Mouse (Mus musculus): Measurements from ENCODE around the gene Ambra1. TPM values are rescaled to one million over a fixed set of nuclear protein-coding genes. Genes with fewer than 3 reads are reported as not detected.
A peak's percentile ranks its signal among the peaks of the same experiment; 100 is the strongest.

Gene Ambra1
- polyA plus RNA-seq, 1 experiment from 2014 or later, result 18.1 TPM

GRCm38 (mm10) chr2:91958049-91958448 lies 228.1 kb downstream of the Ambra1 start:
- H3K27me3 ChIP-seq (ENCODE audit: control insufficient read depth, insufficient read depth, low read length), result no peaks in the 10 kb centered on the region
- H3K9ac ChIP-seq (replicated peaks; ENCODE audit: low read depth, low read length), result no peak overlapping the region
- H3K4me3 ChIP-seq (ENCODE audit: low read depth, low read length), result no peak overlapping the region
- ATAC-seq (ENCODE audit: insufficient number of reproducible peaks, insufficient read depth, low FRiP score, low read depth), result no peak
- H3K27ac ChIP-seq (ENCODE audit: low read length), result no peak overlapping the region
- 79% methylated on average over 8 of the region's 8 CpGs for WGBS
- no peaks in the 10 kb centered on the region for H3K9me3 ChIP-seq (ENCODE audit: control insufficient read depth, low read depth, low read length)
- H3K4me2 ChIP-seq (replicated peaks; ENCODE audit: low read depth, low read length), result no peak overlapping the region
- no peaks in the 10 kb centered on the region for H3K36me3 ChIP-seq (ENCODE audit: control insufficient read depth, insufficient read depth, low read length)
- H3K4me1 ChIP-seq (ENCODE audit: control insufficient read depth, insufficient read depth, low read length), result peaks cover 58% of the 10 kb centered on the region

GRCm38 (mm10) chr2:91958701-91959457 lies 228.9 kb downstream of the Ambra1 start:
- ATAC-seq (ENCODE audit: insufficient number of reproducible peaks, insufficient read depth, low FRiP score, low read depth), result no peak
- no peak overlapping the region for H3K9ac ChIP-seq (replicated peaks; ENCODE audit: low read depth, low read length)
- H3K4me1 ChIP-seq (ENCODE audit: control insufficient read depth, insufficient read depth, low read length), result peaks cover 52% of the 10 kb centered on the region
- no peaks in the 10 kb centered on the region for H3K36me3 ChIP-seq (ENCODE audit: control insufficient read depth, insufficient read depth, low read length)
- no peaks in the 10 kb centered on the region for H3K9me3 ChIP-seq (ENCODE audit: control insufficient read depth, low read depth, low read length)
- no peaks in the 10 kb centered on the region for H3K27me3 ChIP-seq (ENCODE audit: control insufficient read depth, insufficient read depth, low read length)
- H3K4me2 ChIP-seq (replicated peaks; ENCODE audit: low read depth, low read length), result no peak overlapping the region
- no peak overlapping the region for H3K4me3 ChIP-seq (ENCODE audit: low read depth, low read length)
- no peak overlapping the region for H3K27ac ChIP-seq (ENCODE audit: low read length)
- 44% methylated on average over 10 of the region's 10 CpGs for WGBS

GRCm38 (mm10) chr2:91959544-91960410 lies 229.8 kb downstream of the Ambra1 start:
- WGBS, result 75% methylated on average over 11 of the region's 11 CpGs

GRCm38 (mm10) chr2:91960459-91960858 lies 230.5 kb downstream of the Ambra1 start:
- Histone ChIP-seq H3K4me3 (ENCODE audit: low read depth, low read length) (no peak overlapping the region), H3K36me3 (ENCODE audit: control insufficient read depth, insufficient read depth, low read length) (no peaks in the 10 kb centered on the region), H3K27ac (ENCODE audit: low read length) (no peak overlapping the region), H3K27me3 (ENCODE audit: control insufficient read depth, insufficient read depth, low read length) (no peaks in the 10 kb centered on the region), H3K9me3 (ENCODE audit: control insufficient read depth, low read depth, low read length) (no peaks in the 10 kb centered on the region), H3K4me2 (replicated peaks; ENCODE audit: low read depth, low read length) (no peak overlapping the region), H3K4me1 (ENCODE audit: control insufficient read depth, insufficient read depth, low read length) (peaks cover 53% of the 10 kb centered on the region), H3K9ac (replicated peaks; ENCODE audit: low read depth, low read length) (no peak overlapping the region)
- ATAC-seq (ENCODE audit: insufficient number of reproducible peaks, insufficient read depth, low FRiP score, low read depth), result no peak
- 95% methylated on average over 5 of the region's 5 CpGs for WGBS

More at GRCm38 (mm10) chr2:91959544-91960410, 229.8 kb downstream of the Ambra1 start:
- Histone ChIP-seq H3K27ac (ENCODE audit: low read length) (no peak overlapping the region), H3K36me3 (ENCODE audit: control insufficient read depth, insufficient read depth, low read length) (no peaks in the 10 kb centered on the region), H3K4me1 (ENCODE audit: control insufficient read depth, insufficient read depth, low read length) (peaks cover 48% of the 10 kb centered on the region), H3K4me3 (ENCODE audit: low read depth, low read length) (no peak overlapping the region), H3K4me2 (replicated peaks; ENCODE audit: low read depth, low read length) (no peak overlapping the region), H3K9ac (replicated peaks; ENCODE audit: low read depth, low read length) (no peak overlapping the region), H3K27me3 (ENCODE audit: control insufficient read depth, insufficient read depth, low read length) (no peaks in the 10 kb centered on the region), H3K9me3 (ENCODE audit: control insufficient read depth, low read depth, low read length) (no peaks in the 10 kb centered on the region)
- ATAC-seq (ENCODE audit: insufficient number of reproducible peaks, insufficient read depth, low FRiP score, low read depth), result no peak

GRCm38 (mm10) chr2:91961901-91962761 lies 232.2 kb downstream of the Ambra1 start:
- WGBS, result 59% methylated on average over 4 of the region's 4 CpGs
- Histone ChIP-seq H3K27me3 (ENCODE audit: control insufficient read depth, insufficient read depth, low read length) (no peaks in the 10 kb centered on the region), H3K36me3 (ENCODE audit: control insufficient read depth, insufficient read depth, low read length) (no peaks in the 10 kb centered on the region), H3K4me2 (replicated peaks; ENCODE audit: low read depth, low read length) (peak overlapping the region; percentile 97), H3K9me3 (ENCODE audit: control insufficient read depth, low read depth, low read length) (no peaks in the 10 kb centered on the region), H3K27ac (ENCODE audit: low read length) (peak overlapping the region; percentile 79; the same call in 1 of the 2 replicates), H3K9ac (replicated peaks; ENCODE audit: low read depth, low read length) (peak overlapping the region; percentile 81), H3K4me3 (ENCODE audit: low read depth, low read length) (peak overlapping the region; percentile 94), H3K4me1 (ENCODE audit: control insufficient read depth, insufficient read depth, low read length) (peaks cover 44% of the 10 kb centered on the region)
- ATAC-seq (ENCODE audit: insufficient number of reproducible peaks, insufficient read depth, low FRiP score, low read depth), result no peak

GRCm38 (mm10) chr2:91962864-91963401 lies 233.0 kb downstream of the Ambra1 start:
- Histone ChIP-seq H3K4me1 (ENCODE audit: control insufficient read depth, insufficient read depth, low read length) (peaks cover 37% of the 10 kb centered on the region), H3K9ac (replicated peaks; ENCODE audit: low read depth, low read length) (peak overlapping the region; percentile 81), H3K9me3 (ENCODE audit: control insufficient read depth, low read depth, low read length) (no peaks in the 10 kb centered on the region), H3K36me3 (ENCODE audit: control insufficient read depth, insufficient read depth, low read length) (no peaks in the 10 kb centered on the region), H3K4me3 (ENCODE audit: low read depth, low read length) (peak overlapping the region; percentile 94), H3K27ac (ENCODE audit: low read length) (peak overlapping the region; percentile 79), H3K4me2 (replicated peaks; ENCODE audit: low read depth, low read length) (peak overlapping the region; percentile 97), H3K27me3 (ENCODE audit: control insufficient read depth, insufficient read depth, low read length) (no peaks in the 10 kb centered on the region)
- peak; percentile 3; the same call in 1 of the 2 replicates for ATAC-seq (ENCODE audit: insufficient number of reproducible peaks, insufficient read depth, low FRiP score, low read depth)
- under 1% methylated on average over 39 of the region's 39 CpGs for WGBS

GRCm38 (mm10) chr2:91963443-91963932 lies 233.6 kb downstream of the Ambra1 start:
- under 1% methylated on average over 46 of the region's 57 CpGs for WGBS
- H3K4me3 ChIP-seq (ENCODE audit: low read depth, low read length), result peak overlapping the region; percentile 94
- no peaks in the 10 kb centered on the region for H3K36me3 ChIP-seq (ENCODE audit: control insufficient read depth, insufficient read depth, low read length)
- H3K9me3 ChIP-seq (ENCODE audit: control insufficient read depth, low read depth, low read length), result no peaks in the 10 kb centered on the region
- H3K27ac ChIP-seq (ENCODE audit: low read length), result peak overlapping the region; percentile 79
- peak overlapping the region; percentile 97 for H3K4me2 ChIP-seq (replicated peaks; ENCODE audit: low read depth, low read length)
- H3K9ac ChIP-seq (replicated peaks; ENCODE audit: low read depth, low read length), result peak overlapping the region; percentile 81
- H3K4me1 ChIP-seq (ENCODE audit: control insufficient read depth, insufficient read depth, low read length), result peaks cover 37% of the 10 kb centered on the region
- H3K27me3 ChIP-seq (ENCODE audit: control insufficient read depth, insufficient read depth, low read length), result no peaks in the 10 kb centered on the region
- ATAC-seq (ENCODE audit: insufficient number of reproducible peaks, insufficient read depth, low FRiP score, low read depth), result peak; percentile 93
